Mouse (Mus musculus): ENCODE results near the gene Atg16l2.

DNA sequence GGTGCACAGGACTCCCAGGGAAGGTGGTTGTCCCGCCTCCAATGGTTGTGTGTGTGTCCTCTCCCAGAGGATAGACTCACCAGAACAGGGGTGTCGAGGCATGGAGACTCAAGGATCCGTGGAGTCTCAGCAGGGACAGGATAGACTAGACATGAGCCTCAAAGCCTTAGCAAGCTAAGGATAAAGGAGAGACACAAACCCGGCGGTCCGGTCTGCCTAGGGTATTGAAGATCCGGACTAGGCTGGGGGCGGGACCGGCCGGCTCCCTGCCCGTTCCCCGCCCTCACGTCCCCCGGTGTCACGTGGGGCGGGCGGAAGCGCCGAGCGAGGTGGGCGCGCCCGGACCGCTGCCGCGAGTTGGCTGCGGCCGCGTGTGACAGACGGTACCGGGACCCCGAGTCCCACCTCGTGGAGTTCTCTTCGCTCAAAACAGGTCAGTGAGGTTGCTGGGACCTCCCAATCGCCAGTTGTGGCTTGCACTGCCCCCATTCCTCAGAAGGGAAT, 45.8 kb upstream of the Atg16l2 start, which contains the start of gene Arap1:
- TF ChIP-seq POLR2A (IDR thresholded peaks at IDR 0.05; ENCODE audit: borderline replicate concordance, extremely low read depth, low read depth, low read length) = peak; percentile 30; the same call in 1 of the 2 replicates
- TF ChIP-seq CTCF (IDR thresholded peaks at IDR 0.05; ENCODE audit: insufficient read depth, low read length) = no peak

Measured in lung, adult 2 months (tissue).